Comparison of ENCODE assay signal across 26 mouse cellular contexts in genomic region chr1:121136284-121136683, GRCm38 (mm10).
"Had no signal": no experiment of that assay in that cellular context is flagged by ENCODE, and none has a peak within 500 bp of the region (broad histone marks: within the 10 kb centered on the region; RNA-seq: fewer than 3 reads in every experiment).

No protein-coding gene starts in this region.

- H3K27ac ChIP-seq: heart, adult 2 months; heart, embryonic 10.5 days; hindbrain, embryonic 10.5 days; hindbrain, embryonic 12.5 days; hindbrain, embryonic 14.5 days; intestine, embryonic 15.5 days; layer of hippocampus, adult 2 months; left cerebral cortex, adult 2 months; limb, embryonic 10.5 days; limb, embryonic 12.5 days; liver, embryonic 13.5 days; liver, embryonic 15.5 days had no signal

- H3K4me3 ChIP-seq: heart, adult 2 months; heart, embryonic 10.5 days; heart, embryonic 12.5 days; hindbrain, embryonic 10.5 days; hindbrain, embryonic 12.5 days; intestine, embryonic 15.5 days; layer of hippocampus, adult 2 months; left cerebral cortex, adult 2 months; limb, embryonic 10.5 days; limb, embryonic 12.5 days; liver, embryonic 13.5 days; liver, embryonic 15.5 days had no signal

- H3K4me1 ChIP-seq: heart, embryonic 10.5 days; heart, embryonic 12.5 days; hindbrain, embryonic 10.5 days; hindbrain, embryonic 12.5 days; intestine, embryonic 15.5 days; limb, embryonic 10.5 days; limb, embryonic 12.5 days; liver, embryonic 13.5 days; liver, embryonic 15.5 days had no signal

- H3K9ac ChIP-seq: heart, embryonic 12.5 days; hindbrain, embryonic 12.5 days; hindbrain, embryonic 14.5 days; intestine, embryonic 15.5 days; limb, embryonic 12.5 days; liver, embryonic 13.5 days; liver, embryonic 15.5 days; liver, postnatal 0 days had no signal

- H3K36me3 ChIP-seq: heart, embryonic 10.5 days; heart, embryonic 12.5 days; hindbrain, embryonic 10.5 days; hindbrain, embryonic 12.5 days; intestine, embryonic 15.5 days; limb, embryonic 10.5 days; limb, embryonic 12.5 days; liver, embryonic 13.5 days; liver, embryonic 15.5 days had no signal

- H3K4me2 ChIP-seq: heart, embryonic 12.5 days; hindbrain, embryonic 12.5 days; hindbrain, embryonic 14.5 days; intestine, embryonic 15.5 days; limb, embryonic 12.5 days; liver, embryonic 11.5 days; liver, embryonic 13.5 days; liver, embryonic 15.5 days had no signal

- H3K9me3 ChIP-seq: heart, embryonic 10.5 days; heart, embryonic 12.5 days; hindbrain, embryonic 10.5 days; hindbrain, embryonic 12.5 days; intestine, embryonic 15.5 days; limb, embryonic 10.5 days; limb, embryonic 12.5 days; liver, embryonic 13.5 days; liver, embryonic 15.5 days had no signal

- H3K27me3 ChIP-seq: heart, embryonic 12.5 days; hindbrain, embryonic 12.5 days; intestine, embryonic 15.5 days; limb, embryonic 12.5 days; liver, embryonic 13.5 days; liver, embryonic 15.5 days had no signal

- DNase-seq: gastrocnemius, postnatal 14 days; gastrocnemius, postnatal 36 days; heart, adult 2 months; heart, postnatal 10 days; heart, postnatal 4 days; kidney, postnatal 10 days; kidney, postnatal 25 days; kidney, postnatal 4 days; liver; liver, embryonic 13.5 days; liver, postnatal 0 days had no signal

- ATAC-seq: hindbrain, embryonic 16.5 days; inflammation-experienced regulatory T-cells, adult 6 months; intestine, embryonic 15.5 days; intestine, postnatal 0 days; liver, postnatal 0 days had no signal
